Mouse (Mus musculus): Measurements from ENCODE around the gene Ccdc183. TPM values are rescaled to one million over a fixed set of nuclear protein-coding genes. Genes with fewer than 3 reads are reported as not detected.
A peak's percentile ranks its signal among the peaks of the same experiment; 100 is the strongest.

Gene Ccdc183
- polyA plus RNA-seq, 1 experiment from 2014 or later, result 0.12 TPM

GRCm38 (mm10) chr2:25654502-25654901 is 37.0 kb upstream of the Ccdc183 start:
- H3K4me1 ChIP-seq (replicated peaks; ENCODE audit: control insufficient read depth, insufficient read depth, low read length), result no peaks in the 10 kb centered on the region
- H3K9ac ChIP-seq (ENCODE audit: low read depth, low read length), result no peak overlapping the region
- DNase-seq (ENCODE audit: low spot score) (no peak), ATAC-seq (replicated peaks; ENCODE audit: low FRiP score) (no peak)
- H3K4me2 ChIP-seq, result no peak overlapping the region
- H3K36me3 ChIP-seq (ENCODE audit: control insufficient read depth, insufficient read depth, low read length), result no peaks in the 10 kb centered on the region
- H3K27me3 ChIP-seq (replicated peaks; ENCODE audit: control insufficient read depth, insufficient read depth, low read length), result 0 out of 2 replicates have a peak, but pooled peaks cover 3% of the 10 kb centered on the region
- H3K27ac ChIP-seq (ENCODE audit: low read depth, low read length), result no peak overlapping the region
- 55% methylated on average over 1 of the region's 1 CpGs for WGBS
- H3K9me3 ChIP-seq (ENCODE audit: control insufficient read depth, low read length), result no peaks in the 10 kb centered on the region
- H3K4me3 ChIP-seq (ENCODE audit: low read depth, low read length), result no peak overlapping the region

GRCm38 (mm10) chr2:25652902-25653301 is 35.4 kb upstream of the Ccdc183 start, which contains the start of gene Lcn8:
Lcn8 (plus strand) TSS chr2:25653120.
- no peaks in the 10 kb centered on the region for H3K4me1 ChIP-seq (replicated peaks; ENCODE audit: control insufficient read depth, insufficient read depth, low read length)
- no peak within 1 kb of the TSS for H3K9ac ChIP-seq (ENCODE audit: low read depth, low read length)
- ATAC-seq (replicated peaks; ENCODE audit: low FRiP score) (no peak), DNase-seq (ENCODE audit: low spot score) (no peak)
- WGBS, result 67% methylated on average over 2 of the region's 2 CpGs
- H3K4me3 ChIP-seq (ENCODE audit: low read depth, low read length), result no peak within 1 kb of the TSS
- H3K9me3 ChIP-seq (ENCODE audit: control insufficient read depth, low read length), result no peaks in the 10 kb centered on the region
- H3K27ac ChIP-seq (ENCODE audit: low read depth, low read length), result no peak within 1 kb of the TSS
- no peak within 1 kb of the TSS for H3K4me2 ChIP-seq
- 0 out of 2 replicates have a peak, but pooled peaks cover 3% of the 10 kb centered on the region for H3K27me3 ChIP-seq (replicated peaks; ENCODE audit: control insufficient read depth, insufficient read depth, low read length)
- H3K36me3 ChIP-seq (ENCODE audit: control insufficient read depth, insufficient read depth, low read length), result no peaks in the 10 kb centered on the region

GRCm38 (mm10) chr2:25639890-25640289 is 22.4 kb upstream of the Ccdc183 start:
- WGBS, result 17% methylated on average over 6 of the region's 6 CpGs
- ATAC-seq (replicated peaks; ENCODE audit: low FRiP score), result no peak

GRCm38 (mm10) chr2:25634046-25634445 is 16.6 kb upstream of the Ccdc183 start:
- Histone ChIP-seq H3K4me3 (ENCODE audit: low read depth, low read length) (no peak overlapping the region), H3K27me3 (replicated peaks; ENCODE audit: control insufficient read depth, insufficient read depth, low read length) (no peaks in the 10 kb centered on the region), H3K36me3 (ENCODE audit: control insufficient read depth, insufficient read depth, low read length) (no peaks in the 10 kb centered on the region), H3K9me3 (ENCODE audit: control insufficient read depth, low read length) (no peaks in the 10 kb centered on the region), H3K4me1 (replicated peaks; ENCODE audit: control insufficient read depth, insufficient read depth, low read length) (no peaks in the 10 kb centered on the region), H3K27ac (ENCODE audit: low read depth, low read length) (no peak overlapping the region), H3K9ac (ENCODE audit: low read depth, low read length) (no peak overlapping the region), H3K4me2 (no peak overlapping the region)
- no peak for DNase-seq (ENCODE audit: low spot score)
- WGBS, result 58% methylated on average over 1 of the region's 1 CpGs
- ATAC-seq (replicated peaks; ENCODE audit: low FRiP score), result no peak

More at GRCm38 (mm10) chr2:25639890-25640289, 22.4 kb upstream of the Ccdc183 start:
- no peak overlapping the region for H3K4me3 ChIP-seq (ENCODE audit: low read depth, low read length)
- H3K4me2 ChIP-seq, result no peak overlapping the region
- no peak overlapping the region for H3K9ac ChIP-seq (ENCODE audit: low read depth, low read length)
- no peak overlapping the region for H3K27ac ChIP-seq (ENCODE audit: low read depth, low read length)
- H3K9me3 ChIP-seq (ENCODE audit: control insufficient read depth, low read length), result no peaks in the 10 kb centered on the region
- no peaks in the 10 kb centered on the region for H3K27me3 ChIP-seq (replicated peaks; ENCODE audit: control insufficient read depth, insufficient read depth, low read length)
- H3K4me1 ChIP-seq (replicated peaks; ENCODE audit: control insufficient read depth, insufficient read depth, low read length), result no peaks in the 10 kb centered on the region
- no peaks in the 10 kb centered on the region for H3K36me3 ChIP-seq (ENCODE audit: control insufficient read depth, insufficient read depth, low read length)
- no peak for DNase-seq (ENCODE audit: low spot score)

- Histone ChIP-seq H3K9me3 (ENCODE audit: control insufficient read depth, low read length) (no peaks in the 10 kb centered on the region), H3K4me2 (no peak overlapping the region), H3K27me3 (replicated peaks; ENCODE audit: control insufficient read depth, insufficient read depth, low read length) (no peaks in the 10 kb centered on the region), H3K4me1 (replicated peaks; ENCODE audit: control insufficient read depth, insufficient read depth, low read length) (no peaks in the 10 kb centered on the region; the same call in 1 of the 2 replicates), H3K36me3 (ENCODE audit: control insufficient read depth, insufficient read depth, low read length) (no peaks in the 10 kb centered on the region), H3K27ac (ENCODE audit: low read depth, low read length) (no peak overlapping the region), H3K4me3 (ENCODE audit: low read depth, low read length) (no peak overlapping the region), H3K9ac (ENCODE audit: low read depth, low read length) (no peak overlapping the region)
- 73% methylated on average over 3 of the region's 3 CpGs for WGBS
- ATAC-seq (replicated peaks; ENCODE audit: low FRiP score) (no peak), DNase-seq (ENCODE audit: low spot score) (no peak)
These were observed 16.1 kb upstream of the Ccdc183 start for GRCm38 (mm10) chr2:25633616-25634015.

- Histone ChIP-seq H3K4me3 (ENCODE audit: low read depth, low read length) (no peak overlapping the region), H3K4me1 (replicated peaks; ENCODE audit: control insufficient read depth, insufficient read depth, low read length) (no peaks in the 10 kb centered on the region; the same call in 1 of the 2 replicates), H3K36me3 (ENCODE audit: control insufficient read depth, insufficient read depth, low read length) (no peaks in the 10 kb centered on the region), H3K4me2 (no peak overlapping the region), H3K27ac (ENCODE audit: low read depth, low read length) (peak overlapping the region; percentile 19; the same call in 1 of the 2 replicates), H3K27me3 (replicated peaks; ENCODE audit: control insufficient read depth, insufficient read depth, low read length) (no peaks in the 10 kb centered on the region), H3K9ac (ENCODE audit: low read depth, low read length) (no peak overlapping the region), H3K9me3 (ENCODE audit: control insufficient read depth, low read length) (no peaks in the 10 kb centered on the region)
- ATAC-seq (replicated peaks; ENCODE audit: low FRiP score) (no peak), DNase-seq (ENCODE audit: low spot score) (no peak)
- WGBS, result 39% methylated on average over 4 of the region's 4 CpGs
These were observed 11.3 kb upstream of the Ccdc183 start for GRCm38 (mm10) chr2:25628738-25629137.

GRCm38 (mm10) chr2:25627811-25628210 is 10.3 kb upstream of the Ccdc183 start, which contains the start of gene Fcna:
Fcna (minus strand) TSS chr2:25628030.
- Histone ChIP-seq H3K4me1 (replicated peaks; ENCODE audit: control insufficient read depth, insufficient read depth, low read length) (no peaks in the 10 kb centered on the region; the same call in 1 of the 2 replicates), H3K27me3 (replicated peaks; ENCODE audit: control insufficient read depth, insufficient read depth, low read length) (no peaks in the 10 kb centered on the region), H3K9ac (ENCODE audit: low read depth, low read length) (no peak within 1 kb of the TSS), H3K4me2 (no peak within 1 kb of the TSS), H3K9me3 (ENCODE audit: control insufficient read depth, low read length) (no peaks in the 10 kb centered on the region), H3K36me3 (ENCODE audit: control insufficient read depth, insufficient read depth, low read length) (no peaks in the 10 kb centered on the region), H3K4me3 (ENCODE audit: low read depth, low read length) (no peak within 1 kb of the TSS), H3K27ac (ENCODE audit: low read depth, low read length) (peak within 1 kb of the TSS; percentile 19; the same call in 1 of the 2 replicates)
- WGBS, result 68% methylated on average over 6 of the region's 6 CpGs
- DNase-seq (ENCODE audit: low spot score) (no peak), ATAC-seq (replicated peaks; ENCODE audit: low FRiP score) (no peak)

- peaks cover 3% of the 10 kb centered on the region; the same call in 1 of the 2 replicates for H3K4me1 ChIP-seq (replicated peaks; ENCODE audit: control insufficient read depth, insufficient read depth, low read length)
- H3K4me3 ChIP-seq (ENCODE audit: low read depth, low read length), result no peak overlapping the region
- ATAC-seq (replicated peaks; ENCODE audit: low FRiP score) (no peak), DNase-seq (ENCODE audit: low spot score) (no peak)
- 45% methylated on average over 5 of the region's 5 CpGs for WGBS
- H3K27me3 ChIP-seq (replicated peaks; ENCODE audit: control insufficient read depth, insufficient read depth, low read length), result no peaks in the 10 kb centered on the region
- no peak overlapping the region for H3K9ac ChIP-seq (ENCODE audit: low read depth, low read length)
- H3K27ac ChIP-seq (ENCODE audit: low read depth, low read length), result no peak overlapping the region
- H3K9me3 ChIP-seq (ENCODE audit: control insufficient read depth, low read length), result no peaks in the 10 kb centered on the region
- H3K36me3 ChIP-seq (ENCODE audit: control insufficient read depth, insufficient read depth, low read length), result no peaks in the 10 kb centered on the region
- H3K4me2 ChIP-seq, result no peak overlapping the region
These were observed 8.5 kb upstream of the Ccdc183 start for GRCm38 (mm10) chr2:25625986-25626385.

Data from liver, embryonic 11.5 days (tissue).